21 mouse cellular contexts compared by ENCODE assay signal in genomic region chr12:83402270-83402669, GRCm38 (mm10).
"Had no signal": no experiment of that assay in that cellular context is flagged by ENCODE, and none has a peak within 500 bp of the region (broad histone marks: within the 10 kb centered on the region; RNA-seq: fewer than 3 reads in every experiment).

No protein-coding gene starts in this region.

- H3K4me3 ChIP-seq: midbrain, embryonic 10.5 days; midbrain, embryonic 12.5 days; myocyte; neural tube, embryonic 13.5 days; neural tube, embryonic 15.5 days; stomach, embryonic 15.5 days had no signal

- H3K36me3 ChIP-seq: midbrain, embryonic 10.5 days; midbrain, embryonic 12.5 days; neural tube, embryonic 13.5 days; neural tube, embryonic 15.5 days; stomach, embryonic 15.5 days had no signal

- DNase-seq: lung, adult 18-20 months; lung, embryonic 14.5 days; lung, postnatal 10 days; lung, postnatal 4 days; midbrain, embryonic 14.5 days; retina, postnatal 1 day; right cerebral cortex, adult 18-20 months; right cerebral cortex, postnatal 25 days; right cerebral cortex, postnatal 4 days; spleen, adult 18-20 months; thymus, adult 2 months; thymus, postnatal 25 days; thymus, postnatal 4 days had no signal

- H3K9me3 ChIP-seq: midbrain, embryonic 10.5 days; midbrain, embryonic 12.5 days; neural tube, embryonic 13.5 days; neural tube, embryonic 15.5 days; stomach, embryonic 15.5 days had no signal

- ATAC-seq: midbrain, embryonic 16.5 days had no signal

- H3K9ac ChIP-seq: lung, embryonic 14.5 days; midbrain, embryonic 12.5 days; neural tube, embryonic 13.5 days; neural tube, embryonic 15.5 days; stomach, embryonic 15.5 days had no signal

- H3K27ac ChIP-seq: midbrain, embryonic 10.5 days; midbrain, embryonic 12.5 days; neural tube, embryonic 13.5 days; neural tube, embryonic 15.5 days; stomach, embryonic 15.5 days; stomach, postnatal 0 days had no signal

- H3K27me3 ChIP-seq: midbrain, embryonic 12.5 days; neural tube, embryonic 13.5 days; neural tube, embryonic 15.5 days; stomach, embryonic 15.5 days had no signal

- H3K4me1 ChIP-seq: midbrain, embryonic 10.5 days; midbrain, embryonic 12.5 days; neural tube, embryonic 13.5 days; neural tube, embryonic 15.5 days; stomach, embryonic 15.5 days had no signal

- H3K4me2 ChIP-seq: lung, embryonic 14.5 days; midbrain, embryonic 12.5 days; neural tube, embryonic 13.5 days; neural tube, embryonic 15.5 days; stomach, embryonic 15.5 days had no signal
